Mouse (Mus musculus): Measurements from ENCODE around the gene Asb1.

- TF ChIP-seq CTCF (IDR thresholded peaks at IDR 0.05; ENCODE audit: control insufficient read depth, insufficient read depth, insufficient replicate concordance, low read depth, low read length) (no peak), POLR2A (IDR thresholded peaks at IDR 0.05; ENCODE audit: control insufficient read depth, low read depth, low read length) (no peak)
These were observed 10.2 kb upstream of the Asb1 start for GRCm38 (mm10) chr1:91530166-91530565.

Data from testis, adult 2 months (tissue).